Mouse (Mus musculus): ENCODE results near the gene Leng8.

DNA sequence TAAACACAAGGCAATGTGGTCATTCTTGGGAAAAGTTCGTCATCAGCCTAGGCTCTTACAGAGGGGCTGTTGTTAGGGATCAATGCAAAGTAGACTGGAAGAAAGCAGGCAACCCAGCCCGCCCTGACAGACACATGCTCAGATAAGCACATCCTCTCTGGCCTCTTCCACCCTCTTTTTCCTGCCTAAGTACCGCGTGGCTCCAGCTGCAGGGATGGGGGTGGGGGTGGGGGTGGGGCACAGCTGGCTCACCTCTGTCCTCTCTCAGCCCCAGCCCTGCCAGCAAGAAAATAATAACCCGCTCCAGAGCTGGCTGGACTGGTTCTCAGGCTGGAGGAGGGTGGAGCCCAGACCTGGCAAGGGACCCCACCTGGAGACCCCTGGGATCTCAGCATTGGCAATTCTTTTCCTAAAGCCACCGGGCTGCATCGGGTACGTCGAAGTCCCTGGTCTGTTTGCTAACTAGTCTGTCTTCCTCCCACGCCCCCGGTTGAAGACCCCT is 26.8 kb downstream of the Leng8 start:
- TF ChIP-seq POLR2A (IDR thresholded peaks at IDR 0.05; ENCODE audit: low read depth, low read length) (peak; percentile 48; the same call in 1 of the 2 replicates), CTCF (IDR thresholded peaks at IDR 0.05; ENCODE audit: extremely low read depth, insufficient read length, insufficient replicate concordance, low read depth, low read length) (no peak)
